Mouse (Mus musculus) myocyte (in vitro differentiated cells): ENCODE measurements at regions not wholly inside any gene's neighbourhood (a gene's known extent, or its start where the extent isn't known, plus 50 kb on each side); places are given as distances from the start of the nearest gene placed in this dataset.

Experiments
- CEBPB ChIP-seq: IDR thresholded peaks from 2 replicates; pipeline ENCODE4 v1.6.1; 2011; ENCODE audit warnings: mild to moderate bottlenecking, moderate library complexity; ENCODE audit not compliant: poor library complexity, insufficient read depth, severe bottlenecking
- E2F4 ChIP-seq: IDR thresholded peaks from one replicate; pipeline ENCODE4 v1.6.1; 2011; ENCODE audit warnings: mild to moderate bottlenecking, control low read depth, moderate library complexity; ENCODE audit not compliant: insufficient read depth
- MAX ChIP-seq: IDR thresholded peaks from one replicate; pipeline ENCODE4 v1.6.1; 2011; ENCODE audit warnings: low read depth, mild to moderate bottlenecking, control low read depth
- POLR2A ChIP-seq: IDR thresholded peaks from one replicate; pipeline ENCODE4 v1.6.1; 2011; ENCODE audit warnings: low read depth, mild to moderate bottlenecking, control low read depth, moderate library complexity; ENCODE audit not compliant: insufficient read length
- POLR2AphosphoS2 ChIP-seq: IDR thresholded peaks from one replicate; pipeline ENCODE4 v1.6.1; 2011; ENCODE audit warnings: low read depth, control low read depth; ENCODE audit not compliant: insufficient read length
- REST ChIP-seq: IDR thresholded peaks from one replicate; pipeline ENCODE4 v1.6.1; 2011; ENCODE audit warnings: mild to moderate bottlenecking, control low read depth, moderate library complexity; ENCODE audit not compliant: insufficient read depth, insufficient read length
- SRF ChIP-seq: IDR thresholded peaks from one replicate; pipeline ENCODE4 v1.6.1; 2011; ENCODE audit warnings: low read depth; ENCODE audit not compliant: control insufficient read depth, insufficient read length
- TCF12 ChIP-seq: IDR thresholded peaks from one replicate; pipeline ENCODE4 v1.6.1; 2011; ENCODE audit warnings: mild to moderate bottlenecking, control low read depth; ENCODE audit not compliant: poor library complexity, insufficient read depth, severe bottlenecking

GRCm38 (mm10) chr1:121051496-121052119 lies 280.8 kb downstream of the Insig2 start:
- TF ChIP-seq REST (no peak), POLR2AphosphoS2 (no peak), CEBPB (no peak), E2F4 (no peak), TCF12 (no peak), SRF (no peak), MAX (no peak), POLR2A (no peak)
